Mouse (Mus musculus): ENCODE measurements around the gene Gm3250. TPM values are rescaled to one million over a fixed set of nuclear protein-coding genes. Genes with fewer than 3 reads are reported as not detected.
"Not testable (repeated sequence)": the region's sequence is repeated elsewhere in the genome, so short reads cannot be mapped to it uniquely, and the experiment has no call there.

The Gm3250 gene
- polyA plus RNA-seq, 1 experiment from 2014 or later: not detected

GRCm38 (mm10) chr10:77788621-77789020 lies 6.3 kb upstream of the Gm3250 start:
- ATAC-seq (ENCODE audit: low FRiP score, low TSS enrichment) (no peak), DNase-seq (ENCODE audit: low spot score) (no peak)
- Histone ChIP-seq H3K4me2 (replicated peaks; ENCODE audit: low read depth) (no peak overlapping the region), H3K27me3 (ENCODE audit: control insufficient read depth, insufficient read depth, low read length) (no peaks in the 10 kb centered on the region), H3K4me1 (replicated peaks; ENCODE audit: control insufficient read depth, insufficient read depth) (no peaks in the 10 kb centered on the region), H3K4me3 (ENCODE audit: low read depth, low read length) (no peak overlapping the region), H3K9ac (ENCODE audit: low read length) (no peak overlapping the region), H3K36me3 (ENCODE audit: control insufficient read depth, insufficient read depth, low read length) (no peaks in the 10 kb centered on the region), H3K9me3 (ENCODE audit: control insufficient read depth, low read length) (no peaks in the 10 kb centered on the region), H3K27ac (replicated peaks) (no peak overlapping the region)
- 84% methylated on average over 2 of the region's 2 CpGs for WGBS
- no peak for TF ChIP-seq EP300 (optimal IDR thresholded peaks at IDR 0.05)

GRCm38 (mm10) chr10:77787876-77788275 lies 5.5 kb upstream of the Gm3250 start, which contains the start of gene Gm7137:
Gene Gm7137 (minus strand): TSS chr10:77788200.
- not testable (repeated sequence) for H3K4me1 ChIP-seq (replicated peaks; ENCODE audit: control insufficient read depth, insufficient read depth); H3K27ac ChIP-seq (replicated peaks); H3K27me3 ChIP-seq (ENCODE audit: control insufficient read depth, insufficient read depth, low read length); H3K4me2 ChIP-seq (replicated peaks; ENCODE audit: low read depth); H3K36me3 ChIP-seq (ENCODE audit: control insufficient read depth, insufficient read depth, low read length); H3K9ac ChIP-seq (ENCODE audit: low read length); H3K9me3 ChIP-seq (ENCODE audit: control insufficient read depth, low read length); DNase-seq (ENCODE audit: low spot score); ATAC-seq (ENCODE audit: low FRiP score, low TSS enrichment); H3K4me3 ChIP-seq (ENCODE audit: low read depth, low read length)
- WGBS: no CpG with 5 or more reads among the region's 1 CpGs

GRCm38 (mm10) chr10:77783396-77783795 lies 1.1 kb upstream of the Gm3250 start:
- not testable (repeated sequence) for H3K4me1 ChIP-seq (replicated peaks; ENCODE audit: control insufficient read depth, insufficient read depth); H3K27ac ChIP-seq (replicated peaks); H3K27me3 ChIP-seq (ENCODE audit: control insufficient read depth, insufficient read depth, low read length); DNase-seq (ENCODE audit: low spot score); H3K36me3 ChIP-seq (ENCODE audit: control insufficient read depth, insufficient read depth, low read length); H3K4me2 ChIP-seq (replicated peaks; ENCODE audit: low read depth); H3K9me3 ChIP-seq (ENCODE audit: control insufficient read depth, low read length); H3K4me3 ChIP-seq (ENCODE audit: low read depth, low read length); H3K9ac ChIP-seq (ENCODE audit: low read length); ATAC-seq (ENCODE audit: low FRiP score, low TSS enrichment)
- 77% methylated on average over 1 of the region's 3 CpGs for WGBS

- H3K9ac ChIP-seq (ENCODE audit: low read length); H3K4me1 ChIP-seq (replicated peaks; ENCODE audit: control insufficient read depth, insufficient read depth); H3K4me3 ChIP-seq (ENCODE audit: low read depth, low read length); ATAC-seq (ENCODE audit: low FRiP score, low TSS enrichment); H3K36me3 ChIP-seq (ENCODE audit: control insufficient read depth, insufficient read depth, low read length); H3K4me2 ChIP-seq (replicated peaks; ENCODE audit: low read depth); H3K27me3 ChIP-seq (ENCODE audit: control insufficient read depth, insufficient read depth, low read length); H3K9me3 ChIP-seq (ENCODE audit: control insufficient read depth, low read length); DNase-seq (ENCODE audit: low spot score); H3K27ac ChIP-seq (replicated peaks): not testable (repeated sequence)
- 75% methylated on average over 1 of the region's 1 CpGs for WGBS
These were observed 5.5 kb downstream of the Gm3250 start, which contains the start of gene Gm7138 for GRCm38 (mm10) chr10:77776844-77777243. Gene Gm7138 (minus strand): TSS chr10:77776944.

- not testable (repeated sequence) for H3K4me3 ChIP-seq (ENCODE audit: low read depth, low read length); H3K4me1 ChIP-seq (replicated peaks; ENCODE audit: control insufficient read depth, insufficient read depth); H3K9ac ChIP-seq (ENCODE audit: low read length); H3K4me2 ChIP-seq (replicated peaks; ENCODE audit: low read depth); H3K9me3 ChIP-seq (ENCODE audit: control insufficient read depth, low read length); H3K27ac ChIP-seq (replicated peaks); H3K27me3 ChIP-seq (ENCODE audit: control insufficient read depth, insufficient read depth, low read length); DNase-seq (ENCODE audit: low spot score); H3K36me3 ChIP-seq (ENCODE audit: control insufficient read depth, insufficient read depth, low read length); ATAC-seq (ENCODE audit: low FRiP score, low TSS enrichment)
- WGBS: no CpG with 5 or more reads among the region's 3 CpGs
These were observed 10.2 kb downstream of the Gm3250 start for GRCm38 (mm10) chr10:77772142-77772541.

GRCm38 (mm10) chr10:77771225-77771624 lies 11.1 kb downstream of the Gm3250 start, which contains the start of gene Gm3238:
Gene Gm3238 (minus strand): TSS chr10:77771325.
- not testable (repeated sequence) for H3K9me3 ChIP-seq (ENCODE audit: control insufficient read depth, low read length); ATAC-seq (ENCODE audit: low FRiP score, low TSS enrichment); H3K4me1 ChIP-seq (replicated peaks; ENCODE audit: control insufficient read depth, insufficient read depth); DNase-seq (ENCODE audit: low spot score); H3K4me3 ChIP-seq (ENCODE audit: low read depth, low read length); H3K36me3 ChIP-seq (ENCODE audit: control insufficient read depth, insufficient read depth, low read length); H3K27me3 ChIP-seq (ENCODE audit: control insufficient read depth, insufficient read depth, low read length); H3K27ac ChIP-seq (replicated peaks); H3K9ac ChIP-seq (ENCODE audit: low read length); H3K4me2 ChIP-seq (replicated peaks; ENCODE audit: low read depth)
- 43% methylated on average over 1 of the region's 1 CpGs for WGBS

- Histone ChIP-seq H3K27ac (replicated peaks) (no peak overlapping the region), H3K4me1 (replicated peaks; ENCODE audit: control insufficient read depth, insufficient read depth) (no peaks in the 10 kb centered on the region), H3K9ac (ENCODE audit: low read length) (no peak overlapping the region), H3K4me3 (ENCODE audit: low read depth, low read length) (no peak overlapping the region), H3K9me3 (ENCODE audit: control insufficient read depth, low read length) (no peaks in the 10 kb centered on the region), H3K36me3 (ENCODE audit: control insufficient read depth, insufficient read depth, low read length) (no peaks in the 10 kb centered on the region), H3K4me2 (replicated peaks; ENCODE audit: low read depth) (no peak overlapping the region), H3K27me3 (ENCODE audit: control insufficient read depth, insufficient read depth, low read length) (no peaks in the 10 kb centered on the region)
- TF ChIP-seq EP300 (optimal IDR thresholded peaks at IDR 0.05): no peak
- TF ChIP-seq CTCF (IDR thresholded peaks at IDR 0.05; ENCODE audit: low read depth): no peak
- DNase-seq (ENCODE audit: low spot score): no peak
- 76% methylated on average over 1 of the region's 1 CpGs for WGBS
- no peak for ATAC-seq (ENCODE audit: low FRiP score, low TSS enrichment)
These were observed 12.6 kb downstream of the Gm3250 start for GRCm38 (mm10) chr10:77769727-77770126.

GRCm38 (mm10) chr10:77759582-77759981 lies 22.8 kb downstream of the Gm3250 start, which contains the start of gene Gm3233:
Gene Gm3233 (minus strand): TSS chr10:77759682.
- not testable (repeated sequence) for H3K4me3 ChIP-seq (ENCODE audit: low read depth, low read length); H3K4me1 ChIP-seq (replicated peaks; ENCODE audit: control insufficient read depth, insufficient read depth); DNase-seq (ENCODE audit: low spot score); H3K27me3 ChIP-seq (ENCODE audit: control insufficient read depth, insufficient read depth, low read length); H3K9ac ChIP-seq (ENCODE audit: low read length); H3K9me3 ChIP-seq (ENCODE audit: control insufficient read depth, low read length); H3K27ac ChIP-seq (replicated peaks); ATAC-seq (ENCODE audit: low FRiP score, low TSS enrichment); H3K36me3 ChIP-seq (ENCODE audit: control insufficient read depth, insufficient read depth, low read length); H3K4me2 ChIP-seq (replicated peaks; ENCODE audit: low read depth)
- no CpG with 5 or more reads among the region's 1 CpGs for WGBS

Measured in stomach, postnatal 0 days (tissue).